Mouse (Mus musculus): ENCODE measurements around the gene Parp11. TPM values are rescaled to one million over a fixed set of nuclear protein-coding genes. Genes with fewer than 3 reads are reported as not detected.
A peak's percentile ranks its signal among the peaks of the same experiment; 100 is the strongest.
"Not testable (repeated sequence)": the region's sequence is repeated elsewhere in the genome, so short reads cannot be mapped to it uniquely, and the experiment has no call there.

Parp11 gene
- polyA plus RNA-seq, 1 experiment from 2014 or later: 61.1 TPM

- Histone ChIP-seq H3K4me1 (replicated peaks; ENCODE audit: control insufficient read depth, insufficient read depth, low read length) (no peaks in the 10 kb centered on the region), H3K9me3 (ENCODE audit: control insufficient read depth, low read length) (no peaks in the 10 kb centered on the region), H3K36me3 (ENCODE audit: control insufficient read depth, insufficient read depth, low read length) (no peaks in the 10 kb centered on the region), H3K4me2 (replicated peaks; ENCODE audit: low read depth, low read length) (no peak overlapping the region), H3K4me3 (ENCODE audit: low read depth, low read length) (no peak overlapping the region), H3K9ac (ENCODE audit: low read depth, low read length) (no peak overlapping the region), H3K27ac (ENCODE audit: low read depth, low read length) (no peak overlapping the region), H3K27me3 (ENCODE audit: control insufficient read depth, insufficient read depth, low read length) (no peaks in the 10 kb centered on the region)
- ATAC-seq (ENCODE audit: low FRiP score) (no peak), DNase-seq (ENCODE audit: low spot score) (no peak)
- WGBS: 93% methylated on average over 9 of the region's 9 CpGs
Observed at GRCm38 (mm10) chr6:127494357-127494756, 47.7 kb downstream of the Parp11 start.

DNA sequence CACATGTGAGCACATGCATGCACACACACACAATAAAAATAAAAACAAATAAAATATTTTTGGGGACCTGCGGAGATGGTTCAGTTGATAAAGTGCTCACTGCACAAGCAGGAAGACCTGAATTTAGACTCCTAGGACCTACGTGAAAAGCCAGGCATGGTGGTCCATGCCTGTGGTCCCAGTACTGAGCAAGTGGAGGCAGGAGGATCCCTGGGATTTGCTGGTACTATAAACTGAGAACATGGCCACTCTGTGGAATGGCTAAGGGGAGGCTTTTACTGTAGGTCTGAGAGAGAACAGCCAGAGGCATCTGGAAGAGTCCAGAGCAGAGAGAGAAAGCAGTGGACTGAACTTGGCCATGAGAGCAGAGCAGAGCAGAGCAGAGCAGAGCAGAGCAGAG is 48.6 kb downstream of the Parp11 start:
- no peaks in the 10 kb centered on the region for H3K9me3 ChIP-seq (ENCODE audit: control insufficient read depth, low read length)
- no peak overlapping the region for H3K4me3 ChIP-seq (ENCODE audit: low read depth, low read length)
- WGBS: 89% methylated on average over 2 of the region's 2 CpGs
- DNase-seq (ENCODE audit: low spot score) (no peak), ATAC-seq (ENCODE audit: low FRiP score) (no peak)
- H3K27ac ChIP-seq (ENCODE audit: low read depth, low read length): no peak overlapping the region
- no peaks in the 10 kb centered on the region for H3K4me1 ChIP-seq (replicated peaks; ENCODE audit: control insufficient read depth, insufficient read depth, low read length)
- no peak overlapping the region for H3K9ac ChIP-seq (ENCODE audit: low read depth, low read length)
- no peak overlapping the region for H3K4me2 ChIP-seq (replicated peaks; ENCODE audit: low read depth, low read length)
- H3K36me3 ChIP-seq (ENCODE audit: control insufficient read depth, insufficient read depth, low read length): no peaks in the 10 kb centered on the region
- no peaks in the 10 kb centered on the region for H3K27me3 ChIP-seq (ENCODE audit: control insufficient read depth, insufficient read depth, low read length)

DNA sequence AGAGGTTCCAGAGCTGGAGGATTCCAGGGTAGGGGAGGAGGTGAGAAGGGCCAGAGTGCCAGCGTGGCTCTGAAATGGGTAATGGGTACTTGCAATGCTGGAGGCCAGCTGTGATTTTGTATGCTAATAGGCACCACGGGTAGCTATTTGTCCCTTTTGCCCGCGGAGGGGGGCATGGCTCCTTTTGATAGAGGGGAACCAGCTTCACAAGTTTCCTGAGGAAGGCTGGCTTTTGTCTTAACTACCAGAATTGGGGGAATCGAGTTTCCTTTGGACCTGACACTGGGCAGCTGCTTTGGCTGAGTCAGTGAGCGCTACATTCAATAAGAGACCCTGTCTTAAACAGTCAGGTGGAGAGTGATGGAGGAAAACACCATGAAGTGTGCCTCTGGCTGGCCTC is 49.2 kb downstream of the Parp11 start:
- ATAC-seq (ENCODE audit: low FRiP score) (no peak), DNase-seq (ENCODE audit: low spot score) (no peak)
- no peak overlapping the region for H3K27ac ChIP-seq (ENCODE audit: low read depth, low read length)
- H3K9me3 ChIP-seq (ENCODE audit: control insufficient read depth, low read length): no peaks in the 10 kb centered on the region
- no peak overlapping the region for H3K4me3 ChIP-seq (ENCODE audit: low read depth, low read length)
- H3K4me2 ChIP-seq (replicated peaks; ENCODE audit: low read depth, low read length): no peak overlapping the region
- no peaks in the 10 kb centered on the region for H3K27me3 ChIP-seq (ENCODE audit: control insufficient read depth, insufficient read depth, low read length)
- no peaks in the 10 kb centered on the region for H3K4me1 ChIP-seq (replicated peaks; ENCODE audit: control insufficient read depth, insufficient read depth, low read length)
- H3K9ac ChIP-seq (ENCODE audit: low read depth, low read length): no peak overlapping the region
- no peaks in the 10 kb centered on the region for H3K36me3 ChIP-seq (ENCODE audit: control insufficient read depth, insufficient read depth, low read length)
- 9% methylated on average over 6 of the region's 6 CpGs for WGBS

DNA sequence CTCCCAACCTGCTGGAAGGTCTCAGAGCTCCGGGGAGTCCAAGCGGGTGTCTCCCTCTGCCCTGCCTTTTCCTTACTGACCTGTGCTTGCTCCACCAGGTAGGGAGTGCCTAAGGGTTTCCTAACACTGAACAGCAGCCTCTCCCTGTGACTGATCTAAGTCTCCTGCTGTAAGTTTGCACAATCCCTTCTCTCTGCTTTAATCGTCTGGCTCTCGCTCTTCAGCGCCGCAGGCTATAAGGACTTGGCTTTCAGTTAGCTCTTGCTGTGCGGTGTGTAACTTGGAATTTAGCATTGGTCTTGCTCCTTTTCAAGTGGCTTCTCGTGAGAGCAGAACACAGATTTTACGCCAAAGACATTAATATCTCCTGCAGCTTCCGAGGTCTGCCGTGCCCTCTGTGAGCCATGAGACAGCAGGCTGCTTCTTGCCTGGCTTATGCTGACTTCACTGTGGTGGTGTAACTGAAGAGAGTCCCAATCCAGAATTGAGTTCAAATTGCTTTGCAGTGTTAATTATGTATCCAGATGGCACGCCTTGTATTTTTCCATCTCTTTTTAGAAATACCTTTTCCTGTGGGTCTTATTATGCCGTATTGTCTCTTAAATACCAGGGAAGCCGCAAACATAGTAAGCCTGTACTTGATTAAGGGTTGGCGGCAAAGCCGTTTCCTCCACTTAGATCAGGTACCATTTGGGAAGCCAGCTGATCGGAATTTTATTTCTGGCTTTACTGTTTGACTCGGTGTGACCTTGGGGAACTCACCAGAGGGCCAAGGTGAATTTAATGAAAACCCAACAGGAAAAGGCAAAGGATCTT is 50.4 kb downstream of the Parp11 start:
- Histone ChIP-seq H3K36me3 (ENCODE audit: control insufficient read depth, insufficient read depth, low read length) (no peaks in the 10 kb centered on the region), H3K9ac (ENCODE audit: low read depth, low read length) (no peak overlapping the region), H3K27ac (ENCODE audit: low read depth, low read length) (no peak overlapping the region), H3K9me3 (ENCODE audit: control insufficient read depth, low read length) (no peaks in the 10 kb centered on the region), H3K4me2 (replicated peaks; ENCODE audit: low read depth, low read length) (no peak overlapping the region), H3K27me3 (ENCODE audit: control insufficient read depth, insufficient read depth, low read length) (no peaks in the 10 kb centered on the region), H3K4me3 (ENCODE audit: low read depth, low read length) (no peak overlapping the region), H3K4me1 (replicated peaks; ENCODE audit: control insufficient read depth, insufficient read depth, low read length) (no peaks in the 10 kb centered on the region)
- ATAC-seq (ENCODE audit: low FRiP score) (no peak), DNase-seq (ENCODE audit: low spot score) (no peak)
- 83% methylated on average over 18 of the region's 18 CpGs for WGBS

DNA sequence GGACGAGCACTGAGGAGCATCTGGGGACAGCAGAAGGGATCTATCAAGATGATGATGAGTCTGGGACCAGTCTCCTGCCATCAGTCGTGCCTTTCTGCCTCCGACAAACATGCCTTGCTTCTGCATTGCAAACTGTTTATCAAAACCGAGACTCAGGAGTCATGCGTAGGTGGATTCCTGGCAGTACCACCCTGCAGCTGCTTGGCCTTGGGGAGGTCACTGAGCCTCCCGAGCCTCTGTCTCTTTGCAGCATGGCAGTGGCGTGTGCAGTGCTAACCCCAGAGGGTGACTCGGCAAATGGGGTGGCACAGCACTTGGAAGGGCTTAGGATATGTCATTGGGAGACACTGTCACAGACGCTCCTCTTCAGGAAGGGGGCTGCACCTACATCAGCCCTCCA is 53.5 kb downstream of the Parp11 start:
- 72% methylated on average over 9 of the region's 9 CpGs for WGBS
- Histone ChIP-seq H3K9me3 (ENCODE audit: control insufficient read depth, low read length) (no peaks in the 10 kb centered on the region), H3K27me3 (ENCODE audit: control insufficient read depth, insufficient read depth, low read length) (no peaks in the 10 kb centered on the region), H3K27ac (ENCODE audit: low read depth, low read length) (no peak overlapping the region), H3K4me1 (replicated peaks; ENCODE audit: control insufficient read depth, insufficient read depth, low read length) (no peaks in the 10 kb centered on the region), H3K4me2 (replicated peaks; ENCODE audit: low read depth, low read length) (no peak overlapping the region), H3K9ac (ENCODE audit: low read depth, low read length) (no peak overlapping the region), H3K4me3 (ENCODE audit: low read depth, low read length) (no peak overlapping the region), H3K36me3 (ENCODE audit: control insufficient read depth, insufficient read depth, low read length) (no peaks in the 10 kb centered on the region)
- no peak for DNase-seq (ENCODE audit: low spot score)
- no peak for ATAC-seq (ENCODE audit: low FRiP score)

GRCm38 (mm10) chr6:127500806-127501205 is 54.2 kb downstream of the Parp11 start:
- no peak overlapping the region for H3K27ac ChIP-seq (ENCODE audit: low read depth, low read length)
- H3K9ac ChIP-seq (ENCODE audit: low read depth, low read length): no peak overlapping the region
- no peak overlapping the region for H3K4me2 ChIP-seq (replicated peaks; ENCODE audit: low read depth, low read length)
- WGBS: 90% methylated on average over 3 of the region's 3 CpGs
- H3K36me3 ChIP-seq (ENCODE audit: control insufficient read depth, insufficient read depth, low read length): no peaks in the 10 kb centered on the region
- no peaks in the 10 kb centered on the region for H3K27me3 ChIP-seq (ENCODE audit: control insufficient read depth, insufficient read depth, low read length)
- no peaks in the 10 kb centered on the region for H3K4me1 ChIP-seq (replicated peaks; ENCODE audit: control insufficient read depth, insufficient read depth, low read length)
- DNase-seq (ENCODE audit: low spot score) (no peak), ATAC-seq (ENCODE audit: low FRiP score) (no peak)
- H3K4me3 ChIP-seq (ENCODE audit: low read depth, low read length): no peak overlapping the region
- H3K9me3 ChIP-seq (ENCODE audit: control insufficient read depth, low read length): no peaks in the 10 kb centered on the region

DNA sequence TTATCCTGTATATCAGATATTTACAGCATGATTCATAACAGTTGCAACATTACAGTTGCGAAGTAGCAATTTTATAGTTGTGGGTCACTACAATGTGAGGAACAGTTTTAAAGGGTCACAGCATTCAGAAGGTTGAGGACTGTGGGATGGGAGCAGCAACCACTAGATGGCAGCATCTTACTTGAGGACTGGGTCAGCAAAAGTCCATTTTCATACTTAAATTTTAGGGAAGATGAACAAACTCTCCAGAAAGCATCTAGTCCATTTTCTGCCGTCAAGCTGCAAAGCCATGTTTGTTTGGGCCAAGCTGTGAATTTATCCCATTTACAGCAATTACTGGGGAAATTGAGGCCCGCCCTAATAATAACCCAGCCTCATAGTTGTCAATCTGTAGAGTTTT is 55.9 kb downstream of the Parp11 start:
- Histone ChIP-seq H3K9ac (ENCODE audit: low read depth, low read length) (no peak overlapping the region), H3K4me2 (replicated peaks; ENCODE audit: low read depth, low read length) (no peak overlapping the region), H3K27me3 (ENCODE audit: control insufficient read depth, insufficient read depth, low read length) (no peaks in the 10 kb centered on the region), H3K27ac (ENCODE audit: low read depth, low read length) (no peak overlapping the region), H3K4me1 (replicated peaks; ENCODE audit: control insufficient read depth, insufficient read depth, low read length) (no peaks in the 10 kb centered on the region), H3K9me3 (ENCODE audit: control insufficient read depth, low read length) (no peaks in the 10 kb centered on the region), H3K36me3 (ENCODE audit: control insufficient read depth, insufficient read depth, low read length) (no peaks in the 10 kb centered on the region), H3K4me3 (ENCODE audit: low read depth, low read length) (no peak overlapping the region)
- ATAC-seq (ENCODE audit: low FRiP score): no peak
- 71% methylated on average over 3 of the region's 3 CpGs for WGBS
- peak; percentile 64 for DNase-seq (ENCODE audit: low spot score)

GRCm38 (mm10) chr6:127513776-127514175 is 67.1 kb downstream of the Parp11 start:
- H3K27ac ChIP-seq (ENCODE audit: low read depth, low read length); H3K9me3 ChIP-seq (ENCODE audit: control insufficient read depth, low read length); H3K36me3 ChIP-seq (ENCODE audit: control insufficient read depth, insufficient read depth, low read length); DNase-seq (ENCODE audit: low spot score); H3K4me1 ChIP-seq (replicated peaks; ENCODE audit: control insufficient read depth, insufficient read depth, low read length); H3K4me3 ChIP-seq (ENCODE audit: low read depth, low read length); H3K4me2 ChIP-seq (replicated peaks; ENCODE audit: low read depth, low read length); ATAC-seq (ENCODE audit: low FRiP score); H3K27me3 ChIP-seq (ENCODE audit: control insufficient read depth, insufficient read depth, low read length); H3K9ac ChIP-seq (ENCODE audit: low read depth, low read length): not testable (repeated sequence)
- WGBS: 93% methylated on average over 4 of the region's 12 CpGs

GRCm38 (mm10) chr6:127521176-127521575 is 74.5 kb downstream of the Parp11 start:
- ATAC-seq (ENCODE audit: low FRiP score) (no peak), DNase-seq (ENCODE audit: low spot score) (no peak)
- Histone ChIP-seq H3K9me3 (ENCODE audit: control insufficient read depth, low read length) (no peaks in the 10 kb centered on the region), H3K36me3 (ENCODE audit: control insufficient read depth, insufficient read depth, low read length) (no peaks in the 10 kb centered on the region), H3K27ac (ENCODE audit: low read depth, low read length) (no peak overlapping the region), H3K27me3 (ENCODE audit: control insufficient read depth, insufficient read depth, low read length) (no peaks in the 10 kb centered on the region), H3K4me3 (ENCODE audit: low read depth, low read length) (no peak overlapping the region), H3K4me1 (replicated peaks; ENCODE audit: control insufficient read depth, insufficient read depth, low read length) (no peaks in the 10 kb centered on the region), H3K4me2 (replicated peaks; ENCODE audit: low read depth, low read length) (no peak overlapping the region), H3K9ac (ENCODE audit: low read depth, low read length) (no peak overlapping the region)
- 75% methylated on average over 8 of the region's 8 CpGs for WGBS
